20 mouse cellular contexts compared by ENCODE assay signal in the genomic region with DNA sequence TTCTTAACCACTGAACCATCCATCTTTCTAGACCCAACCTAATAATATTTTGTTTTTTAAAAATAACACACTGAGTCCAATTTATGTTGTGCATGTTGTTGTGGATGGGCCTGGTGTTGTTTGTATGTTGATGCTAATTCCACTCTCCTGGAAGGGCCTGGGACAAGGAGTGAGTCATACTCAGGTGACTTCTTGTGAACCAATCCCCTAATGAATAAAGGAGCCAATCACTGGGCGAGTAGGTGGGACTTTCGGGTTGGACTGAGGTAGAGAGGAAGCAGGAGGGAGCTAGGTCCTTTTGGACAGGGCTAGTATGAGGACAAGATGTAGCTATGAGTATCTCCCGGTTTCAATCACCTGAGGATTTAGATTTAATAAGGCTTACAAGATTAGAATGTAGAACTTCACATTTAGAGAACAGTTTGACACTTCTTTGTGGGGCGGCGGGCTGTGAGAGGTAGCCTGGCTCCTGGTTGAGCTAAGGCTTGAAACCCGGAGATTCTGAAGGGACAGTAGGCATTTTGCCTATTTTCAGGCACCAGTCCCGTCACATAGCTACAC. TPM values are rescaled to one million over a fixed set of nuclear protein-coding genes. Genes with fewer than 3 reads are reported as not detected.
A peak's percentile ranks its signal among the peaks of the same experiment; 100 is the strongest.
DNase-seq lines count a peak whose midpoint lies in the region; ATAC-seq and TF ChIP-seq lines count a peak whose summit lies in the region.
"Had no signal": no experiment of that assay in that cellular context is flagged by ENCODE, and none has a peak within 500 bp of the region (broad histone marks: within the 10 kb centered on the region; RNA-seq: fewer than 3 reads in every experiment).

No protein-coding gene starts in this region.

- intact Hi-C loops in heart, postnatal 10 days (cut with DNase I), result no loop called here
- intact Hi-C loops in heart, postnatal 14 days (cut with DNase I), result no loop called here
- intact Hi-C loops in left cerebral cortex, adult 2 months (cut with DNase I), result loop anchor here (5.0 kb wide), 1 partner anchor 38 kb away; the partner anchor contains the start of gene Adcy4

- no peak overlapping the region for H3K4me3 ChIP-seq in left cerebral cortex, adult 2 months
- no peak overlapping the region for H3K4me3 ChIP-seq in intestine, embryonic 16.5 days (ENCODE audit: low read length)
- H3K4me3 ChIP-seq: heart, embryonic 13.5 days; hindbrain, embryonic 12.5 days; limb, embryonic 15.5 days; myocyte; neural tube, embryonic 15.5 days had no signal

- no peak overlapping the region for H3K4me2 ChIP-seq in intestine, embryonic 16.5 days (ENCODE audit: low read depth, low read length)
- H3K4me2 ChIP-seq: heart, embryonic 13.5 days; hindbrain, embryonic 12.5 days; limb, embryonic 15.5 days; neural tube, embryonic 15.5 days had no signal

- H3K27me3 ChIP-seq in intestine, embryonic 16.5 days (replicated peaks; ENCODE audit: control insufficient read depth, insufficient read depth, low read length), result no peaks in the 10 kb centered on the region; the same call in 1 of the 2 replicates
- H3K27me3 ChIP-seq: heart, embryonic 13.5 days; limb, embryonic 15.5 days had no signal

- H3K9me3 ChIP-seq in intestine, embryonic 16.5 days (ENCODE audit: control insufficient read depth, low read length), result no peaks in the 10 kb centered on the region
- H3K9me3 ChIP-seq: heart, embryonic 13.5 days; hindbrain, embryonic 12.5 days; limb, embryonic 15.5 days; neural tube, embryonic 15.5 days had no signal

- peaks cover 4% of the 10 kb centered on the region for H3K4me1 ChIP-seq in intestine, embryonic 16.5 days (ENCODE audit: control insufficient read depth, insufficient read depth, low read length)

- peak; percentile 2 to 13 for DNase-seq in heart, postnatal 10 days
- DNase-seq in heart, postnatal 14 days, result no peak
- DNase-seq in left cerebral cortex, adult 2 months (ENCODE audit: extremely low spot score in 1 of 2, low spot score in 2 of 2), result peak; percentile 2 to 5
- no peak for DNase-seq in left cerebral cortex, adult 11 months (ENCODE audit: low spot score)
- peak; percentile 2 for DNase-seq in urinary bladder, postnatal 14 days (ENCODE audit: low spot score)
- DNase-seq in urinary bladder, adult 18-20 months (ENCODE audit: low spot score in 2 of 2), result no peak
- DNase-seq: cerebellum, adult 9-10 months; gastrocnemius, postnatal 14 days; liver, postnatal 0 days; midbrain, embryonic 14.5 days; thymus, adult 18-20 months had no signal

- WGBS in intestine, embryonic 16.5 days, result 77% methylated on average over 7 of the region's 7 CpGs

- H3K9ac ChIP-seq in intestine, embryonic 16.5 days (ENCODE audit: low read depth, low read length), result no peak overlapping the region
- H3K9ac ChIP-seq: heart, embryonic 13.5 days; hindbrain, embryonic 12.5 days; limb, embryonic 15.5 days; liver, postnatal 0 days; neural tube, embryonic 15.5 days had no signal

- H3K27ac ChIP-seq in left cerebral cortex, adult 2 months, result no peak overlapping the region
- no peak overlapping the region for H3K27ac ChIP-seq in intestine, embryonic 16.5 days (ENCODE audit: low read length)
- H3K27ac ChIP-seq: heart, embryonic 13.5 days; hindbrain, embryonic 12.5 days; kidney, postnatal 0 days; limb, embryonic 15.5 days; macrophage; neural tube, embryonic 15.5 days had no signal

- H3K36me3 ChIP-seq in intestine, embryonic 16.5 days (ENCODE audit: control insufficient read depth, insufficient read depth, low read length), result no peaks in the 10 kb centered on the region
- H3K36me3 ChIP-seq: heart, embryonic 13.5 days; hindbrain, embryonic 12.5 days; limb, embryonic 15.5 days; neural tube, embryonic 15.5 days had no signal

- no peak for ATAC-seq in intestine, embryonic 16.5 days
- ATAC-seq: inflammation-experienced regulatory T-cells, adult 6 months; liver, postnatal 0 days had no signal

- no peak for TF ChIP-seq CTCF in left cerebral cortex, adult 2 months (IDR thresholded peaks at IDR 0.05)

RNA-seq across cellular contexts. Expression of gene Nfatc4, which starts 3.0 kb away (rescaled TPM):
- 10 to 100 TPM; 11.1 to 12.1 TPM for total RNA-seq in heart, postnatal 10 days (2021)
- total RNA-seq in heart, postnatal 14 days (2021), result 1 to 10 TPM; 7.0 to 9.2 TPM
- 1 to 10 TPM; 1.1 to 2.6 TPM for total RNA-seq in left cerebral cortex, adult 2 months (2021)
- polyA plus RNA-seq in intestine, embryonic 16.5 days (2015; fragmentation: Nextera tagmentation; extraction: Ambion mirVana), result 21.1 and 21.2 TPM in 2 replicates
- polyA plus RNA-seq: inflammation-experienced regulatory T-cells, adult 6 months; macrophage had no signal

RNA-seq across cellular contexts. Expression of gene Ripk3, which starts 31.3 kb away (rescaled TPM):
- total RNA-seq in heart, postnatal 10 days (2021), result 1 to 10 TPM; 6.6 to 9.7 TPM
- total RNA-seq in heart, postnatal 14 days (2021), result 1 to 10 TPM; 4.4 to 6.1 TPM
- total RNA-seq in left cerebral cortex, adult 2 months (2021), result 1 to 10 TPM; 1.2 to 1.3 TPM
- polyA plus RNA-seq in intestine, embryonic 16.5 days (2015; fragmentation: Nextera tagmentation; extraction: Ambion mirVana), result 51.2 and 55.8 TPM in 2 replicates

RNA-seq across cellular contexts. Expression of gene Nynrin, which starts 33.9 kb away (rescaled TPM):
- 10 to 100 TPM; 24.1 to 27.6 TPM for total RNA-seq in heart, postnatal 10 days (2021)
- 10 to 100 TPM; 13.6 to 15.8 TPM for total RNA-seq in heart, postnatal 14 days (2021)
- total RNA-seq in left cerebral cortex, adult 2 months (2021), result 1 to 10 TPM; 6.4 to 8.4 TPM
- polyA plus RNA-seq in intestine, embryonic 16.5 days (2015; fragmentation: Nextera tagmentation; extraction: Ambion mirVana), result 12.6 and 13.6 TPM in 2 replicates

RNA-seq across cellular contexts. Expression of gene Adcy4, which starts 36.0 kb away (rescaled TPM):
- total RNA-seq in heart, postnatal 10 days (2021), result 10 to 100 TPM; 21.1 to 21.9 TPM
- total RNA-seq in heart, postnatal 14 days (2021), result 10 to 100 TPM; 19.8 to 21.1 TPM
- 1 to 10 TPM; 3.0 to 6.3 TPM for total RNA-seq in left cerebral cortex, adult 2 months (2021)
- 6.5 and 6.6 TPM in 2 replicates for polyA plus RNA-seq in intestine, embryonic 16.5 days (2015; fragmentation: Nextera tagmentation; extraction: Ambion mirVana)

RNA-seq across cellular contexts. Expression of gene Ltb4r1, which starts 54.2 kb away (rescaled TPM):
- total RNA-seq in heart, postnatal 10 days (2021), result under 1 TPM; 0.67 to 0.74 TPM
- total RNA-seq in heart, postnatal 14 days (2021), result under 1 TPM; 0.37 to 0.60 TPM
- total RNA-seq in left cerebral cortex, adult 2 months (2021), result under 1 TPM; 0.33 to 0.50 TPM
- 1.0 and 1.1 TPM in 2 replicates for polyA plus RNA-seq in intestine, embryonic 16.5 days (2015; fragmentation: Nextera tagmentation; extraction: Ambion mirVana)
- polyA plus RNA-seq: hindbrain, embryonic 12.5 days; midbrain, embryonic 14.5 days had no signal

Comparison
In these comparisons a context has a peak if more than half of its experiments do, and no peak if none do; other contexts are left out.
1. DNase-seq: peak in heart, postnatal 10 days (2 of 2), left cerebral cortex, adult 2 months (2 of 2) and urinary bladder, postnatal 14 days (single experiment); none in heart, postnatal 14 days (0 of 2), left cerebral cortex, adult 11 months (single experiment) and urinary bladder, adult 18-20 months (0 of 2).